Mouse (Mus musculus): Measurements from ENCODE around the gene Pros1.

GRCm38 (mm10) chr16:62854191-62855068, at the start of gene Pros1:
- TF ChIP-seq CTCF (IDR thresholded peaks at IDR 0.05; ENCODE audit: borderline replicate concordance, extremely low read depth, insufficient read depth, insufficient read length) (no peak), POLR2A (IDR thresholded peaks at IDR 0.05; ENCODE audit: borderline replicate concordance, extremely low read depth, insufficient read depth, insufficient read length, poor library complexity, severe bottlenecking) (peak; percentile 58)

All from brain, embryonic 14.5 days (tissue).